Mouse (Mus musculus) ES-E14 (cell line): Measurements from ENCODE around the gene Slc25a19. TPM values are rescaled to one million over a fixed set of nuclear protein-coding genes. Genes with fewer than 3 reads are reported as not detected.

Experiments used
- DNase-seq: peaks from one replicate; pipeline ENCODE4 v3.0.0-alpha.2; 2013; ENCODE audit warnings: low read depth, low spot score
- H3K27ac ChIP-seq: 2 replicates; pipeline ENCODE4 v1.5.1; 2012; ENCODE audit warnings: low read depth, mild to moderate bottlenecking, low read length, moderate library complexity, mixed read lengths; ENCODE audit not compliant: poor library complexity, insufficient read depth, severe bottlenecking
- H3K36me3 ChIP-seq: 2 replicates; pipeline ENCODE4 v1.6.1; 2012; ENCODE audit warnings: mild to moderate bottlenecking, low read length, moderate library complexity, mixed read lengths; ENCODE audit not compliant: control insufficient read depth, poor library complexity, insufficient read depth, severe bottlenecking
- H3K4me1 ChIP-seq, 2 experiments: fragments of 150-350 bp in 1 of 2; sonication (generic) in 1 of 2; 2 replicates each; pipeline ENCODE4 v1.6.1; 2012; ENCODE audit warnings: low read length in 2 of 2, mild to moderate bottlenecking in 1 of 2, mixed read lengths in 1 of 2; ENCODE audit not compliant: control insufficient read depth in 2 of 2, insufficient read depth in 2 of 2, poor library complexity in 1 of 2
- H3K4me3 ChIP-seq, 2 experiments: fragments of 150-350 bp in 1 of 2; sonication (generic) in 1 of 2; 2 replicates each; pipeline ENCODE4 v1.5.1; 2012; ENCODE audit warnings: low read length in 2 of 2, low read depth in 1 of 2, mild to moderate bottlenecking in 1 of 2, mixed read lengths in 1 of 2; ENCODE audit not compliant: insufficient read depth in 1 of 2, poor library complexity in 1 of 2, severe bottlenecking in 1 of 2
- H3K9ac ChIP-seq: 2 replicates; pipeline ENCODE4 v1.6.1; 2012; ENCODE audit warnings: low read depth, mild to moderate bottlenecking, low read length, mixed read lengths; ENCODE audit not compliant: poor library complexity, insufficient read depth, severe bottlenecking
- H3K9me3 ChIP-seq: fragments of 150-350 bp; sonication (generic); 2 replicates; pipeline ENCODE4 v1.6.1; 2012; ENCODE audit warnings: low read depth, mild to moderate bottlenecking, low read length; ENCODE audit not compliant: control insufficient read depth, insufficient read depth
- CHD2 ChIP-seq: IDR thresholded peaks from 2 replicates; pipeline ENCODE4 v1.6.1; 2014; ENCODE audit warnings: mild to moderate bottlenecking, low read depth, low read length, inconsistent platforms
- HCFC1 ChIP-seq: IDR thresholded peaks from 2 replicates; pipeline ENCODE4 v1.6.1; 2012; ENCODE audit warnings: low read length, inconsistent platforms, borderline replicate concordance; ENCODE audit not compliant: insufficient read depth
- MAFK ChIP-seq: IDR thresholded peaks from 2 replicates; pipeline ENCODE4 v1.6.1; 2014; ENCODE audit warnings: mild to moderate bottlenecking, low read depth, low read length, inconsistent platforms; ENCODE audit not compliant: insufficient read depth
- ZC3H11A ChIP-seq: IDR thresholded peaks from 2 replicates; pipeline ENCODE4 v1.6.1; 2012; ENCODE audit warnings: low read depth, mild to moderate bottlenecking, inconsistent platforms, low read length, borderline replicate concordance
- ZNF384 ChIP-seq: IDR thresholded peaks from 2 replicates; pipeline ENCODE4 v1.6.1; 2012; ENCODE audit warnings: low read depth, low read length, inconsistent platforms
- in situ Hi-C, 2 experiments: fragments of 600-800 bp; cut with MboI; formaldehyde crosslinking; loops; one replicate each; pipeline ENCODE4 v1.15.1; 2025; ENCODE audit warnings: low sequenced_read_pairs in 2 of 2, inconsistent platforms in 1 of 2; ENCODE audit not compliant: unreplicated experiment in 2 of 2
- total RNA-seq: library from RNA; depleted of rRNA; stranded (reverse); fragments of 300-350 nt; gene quantifications from 2 replicates; pipeline ENCODE4 v1.2.3, GENCODE M21; 2012

Slc25a19 gene
- total RNA-seq, 1 experiment: 23.6 TPM

DNA sequence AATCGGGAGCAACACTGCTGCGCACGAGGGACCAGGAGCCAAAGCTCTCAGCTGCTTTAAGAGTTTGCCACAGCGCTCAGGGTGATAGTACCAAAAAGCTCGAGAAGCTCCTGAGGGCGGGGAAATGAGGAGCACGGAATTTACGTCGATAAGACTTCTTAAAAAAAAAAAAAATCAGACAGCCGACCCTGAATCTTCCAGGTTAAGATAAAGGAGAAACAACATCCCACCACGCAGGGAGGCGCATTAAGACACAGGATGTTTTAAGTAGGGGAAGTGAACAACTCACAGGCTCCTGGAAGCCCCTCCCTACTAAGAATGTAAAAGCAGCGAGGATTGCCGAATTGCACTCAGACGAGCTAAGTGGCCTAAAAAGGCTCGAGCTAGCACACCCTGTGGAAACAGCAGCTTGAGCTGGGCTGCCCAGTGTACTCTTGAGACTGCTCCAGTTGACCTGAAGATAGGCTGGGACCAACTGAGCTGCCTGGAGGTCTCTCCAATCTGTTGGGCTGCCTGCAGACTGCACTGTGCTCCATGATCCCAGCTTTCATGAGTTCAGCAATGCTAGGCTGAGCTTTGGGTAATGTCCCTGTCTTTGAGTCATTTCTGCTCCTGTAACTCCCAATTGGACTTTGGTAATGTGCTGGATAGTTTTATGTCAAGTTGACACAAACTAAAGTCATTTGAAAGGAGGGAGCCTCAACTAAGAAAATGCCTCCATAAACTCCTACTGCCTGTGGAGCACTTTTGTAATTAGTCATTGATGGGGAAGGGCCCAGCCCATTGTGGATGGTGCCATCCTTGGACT, 14.8 kb downstream of the Slc25a19 start:
- in situ Hi-C loops: no loop called here
- Histone ChIP-seq H3K9me3 (no peaks in the 10 kb centered on the region), H3K27ac (peak overlapping the region; percentile 96), H3K9ac (peak overlapping the region; percentile 78; the same call in 1 of the 2 replicates), H3K4me1 (peaks cover 22 to 27% of the 10 kb centered on the region in 2 experiments; a peak in 3 of 4 replicates), H3K4me3 (peak overlapping the region; percentile 90 to 93), H3K36me3 (peaks cover 26% of the 10 kb centered on the region)
- TF ChIP-seq ZC3H11A (no peak), ZNF384 (peak; percentile 56; the same call in 1 of the 2 replicates)
- no peak for DNase-seq

DNA sequence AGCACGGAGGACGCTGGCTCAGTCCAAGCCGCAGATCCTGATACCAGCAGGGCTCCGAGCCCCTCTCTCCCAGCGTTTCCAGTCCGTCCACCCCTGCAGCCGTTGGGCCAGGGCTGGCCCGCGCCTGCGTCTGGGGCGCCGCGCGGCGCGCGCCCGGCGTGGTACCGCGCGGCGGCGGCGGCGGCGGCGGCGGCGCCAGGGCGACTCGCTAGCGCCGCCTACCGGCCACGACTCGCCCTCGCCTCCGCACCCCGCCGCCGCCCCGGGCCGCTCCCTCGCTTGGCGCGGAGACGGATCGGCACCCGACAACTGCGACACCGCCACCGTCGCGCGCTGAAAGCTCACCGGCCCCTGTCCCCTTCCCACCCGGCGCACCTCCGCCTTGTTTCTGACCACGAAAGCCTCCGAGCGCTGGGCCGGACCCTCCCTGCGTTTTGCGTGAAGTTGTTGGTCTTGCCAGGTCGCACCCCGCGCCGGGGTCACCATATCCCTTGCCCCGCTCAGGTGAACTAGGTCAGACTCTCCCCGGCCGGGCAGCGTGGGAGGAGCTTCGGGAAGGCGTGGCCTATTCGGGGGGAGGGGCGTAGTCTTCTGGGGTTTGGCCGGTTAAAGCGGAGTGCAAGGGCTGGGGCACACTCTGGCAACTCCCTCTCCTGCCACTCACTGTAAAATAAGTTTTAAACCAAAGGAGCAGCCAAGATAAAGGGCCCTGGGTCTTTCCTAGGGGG, 15.5 kb downstream of the Slc25a19 start, which contains the start of gene Mif4gd:
Gene Mif4gd (minus strand): TSS at position 560 of the 728 bp plus-strand sequence.
- Histone ChIP-seq H3K27ac (peak within 1 kb of the TSS; percentile 96), H3K4me1 (peaks cover 22 to 27% of the 10 kb centered on the region in 2 experiments; a peak in 3 of 4 replicates), H3K9ac (peak within 1 kb of the TSS; percentile 95), H3K9me3 (no peaks in the 10 kb centered on the region), H3K36me3 (peaks cover 31% of the 10 kb centered on the region), H3K4me3 (peak within 1 kb of the TSS; percentile 90 to 93)
- DNase-seq: peak; percentile 91
- in situ Hi-C loops: no loop called here
- TF ChIP-seq MAFK (no peak), HCFC1 (peak; percentile 62; the same call in 1 of the 2 replicates), CHD2 (no peak)

DNA sequence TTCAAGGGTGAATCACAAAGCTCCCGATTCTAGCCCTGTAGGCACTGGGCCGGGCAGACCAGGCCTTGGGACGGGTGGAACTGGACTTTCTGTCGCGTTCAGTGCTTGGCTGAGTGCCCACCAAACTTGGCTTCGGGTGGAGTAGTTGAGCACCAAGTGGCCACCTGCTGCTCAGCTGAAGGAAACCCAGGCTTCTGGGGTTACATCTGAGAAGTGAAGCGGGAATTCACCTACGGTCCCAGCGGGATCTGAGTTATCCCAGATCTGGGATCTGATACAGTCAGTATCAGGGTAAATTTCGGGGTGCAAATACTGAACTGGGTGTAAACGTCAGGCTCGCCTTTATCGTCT, 16.1 kb downstream of the Slc25a19 start:
- no peak for DNase-seq
- Histone ChIP-seq H3K4me3 (peak overlapping the region; percentile 90 to 93), H3K27ac (no peak overlapping the region), H3K36me3 (peaks cover 36% of the 10 kb centered on the region), H3K9ac (peak overlapping the region; percentile 87), H3K4me1 (peaks cover 20 to 27% of the 10 kb centered on the region in 2 experiments; a peak in 3 of 4 replicates), H3K9me3 (no peaks in the 10 kb centered on the region)
- TF ChIP-seq ZNF384 (no peak), ZC3H11A (0 out of 2 replicates have a peak, but pooled peaks have one; percentile 8), MAFK (no peak)
- in situ Hi-C loops: no loop called here

DNA sequence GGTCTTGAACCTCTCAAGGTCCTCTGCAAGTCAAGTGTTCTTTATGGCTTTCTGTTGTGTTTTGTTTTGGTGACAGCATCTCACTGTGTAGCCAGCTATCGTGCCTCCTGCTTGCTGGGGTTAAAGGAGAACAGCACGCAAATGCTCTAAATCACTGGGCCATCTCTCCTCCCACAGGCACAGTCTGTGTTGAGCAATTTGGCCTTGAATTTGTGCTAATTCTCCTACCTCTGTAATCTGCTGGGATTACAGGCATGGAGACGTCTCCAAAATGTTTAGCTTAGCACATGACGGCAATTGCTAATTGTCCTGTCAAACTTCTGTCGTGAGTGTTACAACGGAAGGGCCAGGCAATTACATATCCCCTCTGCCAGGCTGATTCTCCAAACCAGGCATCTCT, 16.9 kb downstream of the Slc25a19 start:
- peaks cover 15 to 24% of the 10 kb centered on the region in 2 experiments; a peak in 3 of 4 replicates for H3K4me1 ChIP-seq
- no peak overlapping the region for H3K27ac ChIP-seq
- DNase-seq: no peak
- H3K4me3 ChIP-seq: peak overlapping the region in 1 of 2 experiments; percentile 90; a peak in 1 of 4 replicates
- peaks cover 44% of the 10 kb centered on the region for H3K36me3 ChIP-seq
- no peaks in the 10 kb centered on the region for H3K9me3 ChIP-seq
- in situ Hi-C loops: no loop called here
- H3K9ac ChIP-seq: no peak overlapping the region
- no peak for TF ChIP-seq MAFK
- TF ChIP-seq CHD2: no peak
- TF ChIP-seq ZNF384: no peak
- no peak for TF ChIP-seq ZC3H11A
